Mouse (Mus musculus): ENCODE measurements at regions not wholly inside any gene's neighbourhood (a gene's known extent, or its start where the extent isn't known, plus 50 kb on each side); places are given as distances from the start of the nearest gene placed in this dataset.

GRCm38 (mm10) chr10:119146342-119146741, 93.5 kb downstream of the Cand1 start:
- Histone ChIP-seq H3K4me1 (ENCODE audit: control insufficient read depth, low read depth, low read length) (no peaks in the 10 kb centered on the region), H3K36me3 (ENCODE audit: control insufficient read depth, insufficient read depth) (no peaks in the 10 kb centered on the region), H3K4me3 (ENCODE audit: low read depth, low read length) (no peak overlapping the region), H3K4me2 (ENCODE audit: low read depth, low read length) (no peak overlapping the region), H3K9me3 (replicated peaks; ENCODE audit: control insufficient read depth, low read length) (no peaks in the 10 kb centered on the region), H3K27me3 (ENCODE audit: control insufficient read depth, insufficient read depth, low read depth, low read length) (no peaks in the 10 kb centered on the region), H3K27ac (ENCODE audit: low read length) (no peak overlapping the region), H3K9ac (ENCODE audit: low read depth, low read length) (no peak overlapping the region)
- WGBS (ENCODE audit: insufficient replicate concordance) = 56% methylated on average over 6 of the region's 6 CpGs
- no peak for ATAC-seq (ENCODE audit: low read depth)

- H3K27me3 ChIP-seq (ENCODE audit: control insufficient read depth, insufficient read depth, low read depth, low read length) = no peaks in the 10 kb centered on the region
- H3K4me1 ChIP-seq (ENCODE audit: control insufficient read depth, low read depth, low read length) = no peaks in the 10 kb centered on the region
- no peak overlapping the region for H3K9ac ChIP-seq (ENCODE audit: low read depth, low read length)
- 83% methylated on average over 6 of the region's 6 CpGs for WGBS (ENCODE audit: insufficient replicate concordance)
- no peak overlapping the region for H3K4me2 ChIP-seq (ENCODE audit: low read depth, low read length)
- ATAC-seq (ENCODE audit: low read depth) = no peak
- H3K4me3 ChIP-seq (ENCODE audit: low read depth, low read length) = no peak overlapping the region
- no peak overlapping the region for H3K27ac ChIP-seq (ENCODE audit: low read length)
- no peaks in the 10 kb centered on the region for H3K36me3 ChIP-seq (ENCODE audit: control insufficient read depth, insufficient read depth)
- no peaks in the 10 kb centered on the region for H3K9me3 ChIP-seq (replicated peaks; ENCODE audit: control insufficient read depth, low read length)
These were observed 97.0 kb downstream of the Cand1 start for GRCm38 (mm10) chr10:119142866-119143265.

GRCm38 (mm10) chr10:119142307-119142706, 97.5 kb downstream of the Cand1 start:
- WGBS (ENCODE audit: insufficient replicate concordance) = 63% methylated on average over 5 of the region's 5 CpGs
- Histone ChIP-seq H3K4me2 (ENCODE audit: low read depth, low read length) (no peak overlapping the region), H3K9me3 (replicated peaks; ENCODE audit: control insufficient read depth, low read length) (no peaks in the 10 kb centered on the region), H3K27ac (ENCODE audit: low read length) (no peak overlapping the region), H3K4me1 (ENCODE audit: control insufficient read depth, low read depth, low read length) (no peaks in the 10 kb centered on the region), H3K9ac (ENCODE audit: low read depth, low read length) (no peak overlapping the region), H3K36me3 (ENCODE audit: control insufficient read depth, insufficient read depth) (no peaks in the 10 kb centered on the region), H3K27me3 (ENCODE audit: control insufficient read depth, insufficient read depth, low read depth, low read length) (no peaks in the 10 kb centered on the region), H3K4me3 (ENCODE audit: low read depth, low read length) (no peak overlapping the region)
- ATAC-seq (ENCODE audit: low read depth) = no peak

- Histone ChIP-seq H3K4me2 (ENCODE audit: low read depth, low read length) (no peak overlapping the region), H3K9me3 (replicated peaks; ENCODE audit: control insufficient read depth, low read length) (no peaks in the 10 kb centered on the region), H3K36me3 (ENCODE audit: control insufficient read depth, insufficient read depth) (no peaks in the 10 kb centered on the region), H3K4me1 (ENCODE audit: control insufficient read depth, low read depth, low read length) (no peaks in the 10 kb centered on the region; the same call in 1 of the 2 replicates), H3K4me3 (ENCODE audit: low read depth, low read length) (no peak overlapping the region), H3K27me3 (ENCODE audit: control insufficient read depth, insufficient read depth, low read depth, low read length) (no peaks in the 10 kb centered on the region), H3K27ac (ENCODE audit: low read length) (no peak overlapping the region), H3K9ac (ENCODE audit: low read depth, low read length) (no peak overlapping the region)
- ATAC-seq (ENCODE audit: low read depth) = peak; percentile 54; the same call in 1 of the 2 replicates
- WGBS (ENCODE audit: insufficient replicate concordance) = 64% methylated on average over 6 of the region's 6 CpGs
These were observed 101.6 kb downstream of the Cand1 start for GRCm38 (mm10) chr10:119138237-119138636.

- Histone ChIP-seq H3K4me3 (ENCODE audit: low read depth, low read length) (no peak overlapping the region), H3K36me3 (ENCODE audit: control insufficient read depth, insufficient read depth) (no peaks in the 10 kb centered on the region), H3K27me3 (ENCODE audit: control insufficient read depth, insufficient read depth, low read depth, low read length) (no peaks in the 10 kb centered on the region), H3K4me1 (ENCODE audit: control insufficient read depth, low read depth, low read length) (no peaks in the 10 kb centered on the region; the same call in 1 of the 2 replicates), H3K4me2 (ENCODE audit: low read depth, low read length) (no peak overlapping the region), H3K9me3 (replicated peaks; ENCODE audit: control insufficient read depth, low read length) (no peaks in the 10 kb centered on the region), H3K9ac (ENCODE audit: low read depth, low read length) (no peak overlapping the region), H3K27ac (ENCODE audit: low read length) (no peak overlapping the region)
- no peak for ATAC-seq (ENCODE audit: low read depth)
- WGBS (ENCODE audit: insufficient replicate concordance) = 49% methylated on average over 11 of the region's 11 CpGs
These were observed 104.3 kb downstream of the Cand1 start for GRCm38 (mm10) chr10:119135489-119135924.

- no peak overlapping the region for H3K4me2 ChIP-seq (ENCODE audit: low read depth, low read length)
- no peaks in the 10 kb centered on the region for H3K27me3 ChIP-seq (ENCODE audit: control insufficient read depth, insufficient read depth, low read depth, low read length)
- H3K4me1 ChIP-seq (ENCODE audit: control insufficient read depth, low read depth, low read length) = no peaks in the 10 kb centered on the region; the same call in 1 of the 2 replicates
- H3K27ac ChIP-seq (ENCODE audit: low read length) = no peak overlapping the region
- no peaks in the 10 kb centered on the region for H3K9me3 ChIP-seq (replicated peaks; ENCODE audit: control insufficient read depth, low read length)
- no peak overlapping the region for H3K4me3 ChIP-seq (ENCODE audit: low read depth, low read length)
- H3K36me3 ChIP-seq (ENCODE audit: control insufficient read depth, insufficient read depth) = no peaks in the 10 kb centered on the region
- peak; percentile 60 for ATAC-seq (ENCODE audit: low read depth)
- WGBS (ENCODE audit: insufficient replicate concordance) = 47% methylated on average over 10 of the region's 10 CpGs
- no peak overlapping the region for H3K9ac ChIP-seq (ENCODE audit: low read depth, low read length)
These were observed 104.9 kb downstream of the Cand1 start for GRCm38 (mm10) chr10:119134797-119135488.

GRCm38 (mm10) chr10:119131977-119132376, 107.9 kb downstream of the Cand1 start:
- Histone ChIP-seq H3K4me2 (ENCODE audit: low read depth, low read length) (no peak overlapping the region), H3K4me3 (ENCODE audit: low read depth, low read length) (no peak overlapping the region), H3K27me3 (ENCODE audit: control insufficient read depth, insufficient read depth, low read depth, low read length) (no peaks in the 10 kb centered on the region), H3K36me3 (ENCODE audit: control insufficient read depth, insufficient read depth) (no peaks in the 10 kb centered on the region), H3K27ac (ENCODE audit: low read length) (no peak overlapping the region), H3K9me3 (replicated peaks; ENCODE audit: control insufficient read depth, low read length) (no peaks in the 10 kb centered on the region), H3K4me1 (ENCODE audit: control insufficient read depth, low read depth, low read length) (no peaks in the 10 kb centered on the region; the same call in 1 of the 2 replicates), H3K9ac (ENCODE audit: low read depth, low read length) (no peak overlapping the region)
- 54% methylated on average over 16 of the region's 16 CpGs for WGBS (ENCODE audit: insufficient replicate concordance)
- ATAC-seq (ENCODE audit: low read depth) = no peak

- WGBS (ENCODE audit: insufficient replicate concordance) = 70% methylated on average over 6 of the region's 6 CpGs
These were observed 109.2 kb downstream of the Cand1 start for GRCm38 (mm10) chr10:119130676-119131075.

GRCm38 (mm10) chr10:119128035-119128434, 111.8 kb downstream of the Cand1 start:
- H3K4me1 ChIP-seq (ENCODE audit: control insufficient read depth, low read depth, low read length) = no peaks in the 10 kb centered on the region
- WGBS (ENCODE audit: insufficient replicate concordance) = 67% methylated on average over 3 of the region's 3 CpGs
- no peak overlapping the region for H3K4me3 ChIP-seq (ENCODE audit: low read depth, low read length)
- no peak for ATAC-seq (ENCODE audit: low read depth)
- no peaks in the 10 kb centered on the region for H3K27me3 ChIP-seq (ENCODE audit: control insufficient read depth, insufficient read depth, low read depth, low read length)
- no peaks in the 10 kb centered on the region for H3K36me3 ChIP-seq (ENCODE audit: control insufficient read depth, insufficient read depth)
- no peak overlapping the region for H3K9ac ChIP-seq (ENCODE audit: low read depth, low read length)
- no peak overlapping the region for H3K27ac ChIP-seq (ENCODE audit: low read length)
- H3K9me3 ChIP-seq (replicated peaks; ENCODE audit: control insufficient read depth, low read length) = no peaks in the 10 kb centered on the region
- H3K4me2 ChIP-seq (ENCODE audit: low read depth, low read length) = no peak overlapping the region

More at GRCm38 (mm10) chr10:119130676-119131075, 109.2 kb downstream of the Cand1 start:
- Histone ChIP-seq H3K4me1 (ENCODE audit: control insufficient read depth, low read depth, low read length) (no peaks in the 10 kb centered on the region; the same call in 1 of the 2 replicates), H3K36me3 (ENCODE audit: control insufficient read depth, insufficient read depth) (no peaks in the 10 kb centered on the region), H3K4me2 (ENCODE audit: low read depth, low read length) (no peak overlapping the region), H3K9ac (ENCODE audit: low read depth, low read length) (no peak overlapping the region), H3K9me3 (replicated peaks; ENCODE audit: control insufficient read depth, low read length) (no peaks in the 10 kb centered on the region), H3K27me3 (ENCODE audit: control insufficient read depth, insufficient read depth, low read depth, low read length) (no peaks in the 10 kb centered on the region), H3K27ac (ENCODE audit: low read length) (no peak overlapping the region), H3K4me3 (ENCODE audit: low read depth, low read length) (no peak overlapping the region)
- ATAC-seq (ENCODE audit: low read depth) = no peak

Data from liver, embryonic 16.5 days (tissue).